Mouse (Mus musculus) intestine, embryonic 14.5 days (tissue): ENCODE results near the gene Gm13271. TPM values are rescaled to one million over a fixed set of nuclear protein-coding genes. Genes with fewer than 3 reads are reported as not detected.
A peak's percentile ranks its signal among the peaks of the same experiment; 100 is the strongest.

ENCODE experiments used
- ATAC-seq: fragments of 200-750 bp; cut with Nextera tagmentation; replicated peaks from 2 replicates; pipeline ENCODE4 v1.8.0; 2017; ENCODE audit warnings: low read depth, moderate number of reproducible peaks, moderate TSS enrichment, moderate library complexity; ENCODE audit not compliant: low FRiP score, low TSS enrichment
- DNase-seq: peaks from one replicate; pipeline ENCODE4 v3.0.0-alpha.2; 2018; ENCODE audit warnings: low spot score
- H3K27ac ChIP-seq: fragments of 300-500 bp; sonication (generic); 2 replicates; pipeline ENCODE4 v1.5.1; 2014; ENCODE audit warnings: low read depth, mild to moderate bottlenecking, control low read depth
- H3K27me3 ChIP-seq: fragments of 300-500 bp; sonication (generic); replicated peaks from 2 replicates; pipeline ENCODE4 v1.6.1; 2014; ENCODE audit warnings: low read length, control low read depth; ENCODE audit not compliant: control insufficient read depth, insufficient read depth
- H3K36me3 ChIP-seq: fragments of 300-500 bp; sonication (generic); 2 replicates; pipeline ENCODE4 v1.6.1; 2014; ENCODE audit warnings: low read length, control low read depth; ENCODE audit not compliant: control insufficient read depth, insufficient read depth
- H3K4me1 ChIP-seq: fragments of 300-500 bp; sonication (generic); replicated peaks from 2 replicates; pipeline ENCODE4 v1.6.1; 2014; ENCODE audit warnings: low read length, control low read depth, mixed read lengths; ENCODE audit not compliant: control insufficient read depth, insufficient read depth
- H3K4me2 ChIP-seq: fragments of 300-500 bp; sonication (generic); 2 replicates; pipeline ENCODE4 v1.6.1; 2014; ENCODE audit warnings: low read length
- H3K4me3 ChIP-seq: fragments of 300-500 bp; sonication (generic); 2 replicates; pipeline ENCODE4 v1.5.1; 2014; ENCODE audit warnings: low read depth, low read length, control low read depth, mixed read lengths
- H3K9ac ChIP-seq: fragments of 300-500 bp; sonication (generic); 2 replicates; pipeline ENCODE4 v1.6.1; 2014; ENCODE audit warnings: mild to moderate bottlenecking, low read length
- H3K9me3 ChIP-seq: fragments of 300-500 bp; sonication (generic); 2 replicates; pipeline ENCODE4 v1.6.1; 2016; ENCODE audit warnings: low read length, control low read depth; ENCODE audit not compliant: control insufficient read depth
- WGBS: fragments of 180-500 bp; shearing (Covaris S2); extraction: QIAGEN DNeasy Blood & Tissue Kit; methylation state at CpG from one replicate; pipeline ENCODE4 v1.1.7; 2014; 5-methylcytosine and 5-hydroxymethylcytosine counted together
- polyA plus RNA-seq: library from polyadenylated mRNA; unstranded; fragments of >200 nt; fragmentation: Nextera tagmentation; extraction: Ambion mirVana; gene quantifications from 2 replicates; pipeline ENCODE4 v1.2.1, GENCODE M21; 2014

Gene Gm13271
- polyA plus RNA-seq, 1 experiment from 2014 or later: not detected

DNA sequence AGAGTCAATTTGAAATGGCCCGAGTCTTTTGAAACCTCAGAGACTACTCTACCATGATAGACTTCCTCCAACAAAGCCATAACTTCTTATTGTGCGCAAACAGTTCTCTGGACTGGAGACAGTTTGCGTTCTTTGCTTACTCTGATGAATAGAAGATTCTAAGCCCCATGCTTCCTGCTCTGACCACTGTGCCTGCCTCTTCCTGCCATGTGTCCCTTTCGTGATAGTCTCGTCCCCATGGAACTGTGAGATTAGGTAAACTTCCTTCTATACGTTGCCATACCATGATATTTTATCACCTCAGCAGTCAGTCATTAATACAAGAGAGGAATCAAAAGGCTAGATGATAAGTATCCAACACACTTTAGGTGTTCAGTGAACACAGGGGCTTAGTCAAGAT lies 27.9 kb upstream of the Gm13271 start:
- H3K9me3 ChIP-seq: no peaks in the 10 kb centered on the region
- no peak overlapping the region for H3K4me3 ChIP-seq
- H3K27me3 ChIP-seq: no peaks in the 10 kb centered on the region
- WGBS: 75% methylated on average over 6 of the region's 6 CpGs
- no peaks in the 10 kb centered on the region for H3K4me1 ChIP-seq
- ATAC-seq: no peak
- DNase-seq: no peak
- H3K4me2 ChIP-seq: no peak overlapping the region
- H3K36me3 ChIP-seq: no peaks in the 10 kb centered on the region
- H3K9ac ChIP-seq: no peak overlapping the region
- no peak overlapping the region for H3K27ac ChIP-seq

DNA sequence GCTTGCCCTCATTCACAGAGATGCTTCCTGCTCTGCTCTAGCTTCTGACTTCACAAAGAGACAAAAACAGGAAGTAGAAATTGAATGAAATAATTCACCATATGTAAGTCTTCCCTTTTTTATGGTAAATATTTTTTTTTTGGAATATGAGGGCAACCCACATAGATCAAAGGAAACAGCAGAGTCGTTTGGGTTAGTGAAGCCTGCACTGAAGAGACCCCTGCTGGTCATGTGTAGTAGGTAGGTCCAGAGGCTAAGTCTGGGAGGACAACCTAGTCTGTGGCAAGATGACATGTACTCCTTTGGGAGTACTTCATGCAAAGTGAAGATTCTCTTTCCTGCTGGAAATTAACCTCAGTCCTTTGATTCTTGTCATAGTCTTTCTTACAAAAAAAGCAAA lies 27.3 kb upstream of the Gm13271 start:
- 3% methylated on average over 1 of the region's 1 CpGs for WGBS
- no peak overlapping the region for H3K9ac ChIP-seq
- no peak for ATAC-seq

DNA sequence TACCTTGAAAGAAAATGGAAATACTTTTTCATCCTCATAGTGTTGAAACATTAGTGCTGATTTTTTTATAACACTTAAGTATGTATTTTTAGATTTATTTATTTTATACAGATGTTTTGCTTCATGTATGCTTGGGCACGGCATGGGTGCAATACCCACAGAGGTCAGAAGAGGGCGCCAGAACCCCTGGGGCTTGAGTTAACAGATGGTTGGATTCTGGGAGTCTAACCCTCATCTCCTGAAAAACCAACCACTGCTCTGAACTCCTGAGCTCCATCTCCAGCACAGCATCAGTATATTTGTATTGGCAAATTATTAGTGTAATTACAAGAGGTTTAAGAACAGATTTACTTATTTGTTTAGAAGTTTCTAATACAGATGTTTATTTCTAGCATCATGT lies 16.2 kb upstream of the Gm13271 start:
- 4% methylated on average over 2 of the region's 2 CpGs for WGBS
- no peak for ATAC-seq

More for the DNA sequence above, 27.3 kb upstream of the Gm13271 start:
- H3K4me3 ChIP-seq: no peak overlapping the region
- H3K27ac ChIP-seq: no peak overlapping the region
- no peak overlapping the region for H3K4me2 ChIP-seq
- no peaks in the 10 kb centered on the region for H3K4me1 ChIP-seq
- no peak for DNase-seq
- no peaks in the 10 kb centered on the region for H3K27me3 ChIP-seq
- H3K9me3 ChIP-seq: no peaks in the 10 kb centered on the region
- no peaks in the 10 kb centered on the region for H3K36me3 ChIP-seq

DNA sequence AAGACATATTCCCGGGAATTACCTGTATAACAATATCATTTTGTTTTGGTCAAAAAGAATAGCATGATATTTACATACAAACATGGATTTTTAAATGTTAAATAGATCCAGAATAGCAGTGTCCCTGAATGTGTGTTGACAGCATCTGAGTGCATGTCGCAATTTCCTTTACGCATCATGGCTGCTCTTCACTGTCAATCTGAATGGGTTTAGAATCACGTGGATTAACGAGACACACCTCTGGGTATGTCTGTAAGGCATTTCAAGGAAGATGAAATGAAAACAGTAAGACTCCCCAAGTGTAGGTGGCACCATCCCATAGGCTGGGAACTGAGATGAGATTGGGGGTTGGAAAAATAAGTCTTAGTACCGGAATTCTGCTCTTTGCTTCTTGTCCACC lies 15.6 kb upstream of the Gm13271 start:
- Histone ChIP-seq H3K36me3 (no peaks in the 10 kb centered on the region), H3K4me1 (peaks cover 7% of the 10 kb centered on the region; the same call in 1 of the 2 replicates), H3K27ac (no peak overlapping the region), H3K4me3 (no peak overlapping the region), H3K9me3 (no peaks in the 10 kb centered on the region), H3K27me3 (no peaks in the 10 kb centered on the region), H3K4me2 (no peak overlapping the region), H3K9ac (no peak overlapping the region)
- no peak for DNase-seq
- no peak for ATAC-seq
- 89% methylated on average over 6 of the region's 6 CpGs for WGBS

More for the DNA sequence above, 16.2 kb upstream of the Gm13271 start:
- Histone ChIP-seq H3K9me3 (no peaks in the 10 kb centered on the region), H3K36me3 (no peaks in the 10 kb centered on the region), H3K9ac (no peak overlapping the region), H3K27ac (no peak overlapping the region), H3K4me1 (peaks cover 7% of the 10 kb centered on the region; the same call in 1 of the 2 replicates), H3K4me3 (no peak overlapping the region), H3K27me3 (no peaks in the 10 kb centered on the region), H3K4me2 (no peak overlapping the region)
- peak; percentile 92 for DNase-seq

DNA sequence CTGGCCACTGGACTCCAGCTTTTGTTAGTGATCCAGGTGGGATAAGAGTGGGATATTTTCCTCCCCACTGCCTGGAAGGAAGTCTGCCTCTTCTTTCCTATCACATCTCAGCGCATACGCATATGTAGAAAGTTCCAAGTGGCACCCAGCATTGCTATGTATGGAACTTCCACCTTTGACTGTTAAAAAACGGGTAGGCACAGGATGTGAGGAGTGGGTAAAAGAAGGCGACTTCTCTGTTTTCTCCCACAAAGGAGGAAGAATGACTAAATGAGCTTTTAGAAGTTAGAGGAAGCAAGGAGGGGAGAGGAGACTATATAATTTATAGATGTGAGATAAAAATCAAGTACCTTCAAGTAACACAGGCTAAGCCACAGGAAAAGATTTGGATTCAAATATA lies 13.2 kb upstream of the Gm13271 start:
- ATAC-seq: no peak
- H3K27me3 ChIP-seq: no peaks in the 10 kb centered on the region
- WGBS: 92% methylated on average over 4 of the region's 4 CpGs
- DNase-seq: no peak
- no peaks in the 10 kb centered on the region for H3K36me3 ChIP-seq
- H3K4me3 ChIP-seq: no peak overlapping the region
- H3K9me3 ChIP-seq: no peaks in the 10 kb centered on the region
- peaks cover 7% of the 10 kb centered on the region; the same call in 1 of the 2 replicates for H3K4me1 ChIP-seq
- no peak overlapping the region for H3K27ac ChIP-seq
- H3K4me2 ChIP-seq: no peak overlapping the region
- H3K9ac ChIP-seq: no peak overlapping the region

DNA sequence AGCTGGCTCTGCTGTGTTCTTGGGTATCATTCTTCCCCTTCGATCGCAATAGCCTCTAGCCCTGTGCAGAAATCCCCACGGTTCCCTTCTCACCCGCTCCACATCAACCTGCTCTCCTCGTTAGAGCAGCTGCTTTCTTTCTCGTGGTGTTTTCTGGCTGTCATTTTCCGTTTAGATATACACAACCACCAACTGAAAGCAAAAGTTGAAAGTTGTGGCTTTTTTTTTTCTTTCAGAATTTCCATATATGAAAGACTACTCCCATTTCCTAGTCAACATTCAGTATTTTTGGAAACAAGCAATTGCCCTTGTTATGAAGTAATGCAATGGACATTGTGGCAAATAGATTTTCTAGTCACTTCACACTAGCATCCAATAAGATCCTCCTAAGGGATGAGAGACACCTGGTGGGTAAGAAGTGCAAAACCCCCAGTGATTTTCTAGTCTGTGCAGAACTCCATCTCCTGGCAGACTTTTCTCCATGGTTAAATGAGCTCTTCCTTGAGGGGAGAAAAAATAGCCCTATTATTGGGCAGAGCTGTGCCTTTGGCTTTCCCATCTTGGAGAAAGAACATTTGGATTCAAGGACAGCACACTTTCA lies 11.8 kb upstream of the Gm13271 start:
- H3K4me1 ChIP-seq: peaks cover 7% of the 10 kb centered on the region; the same call in 1 of the 2 replicates
- no peaks in the 10 kb centered on the region for H3K9me3 ChIP-seq
- no peak overlapping the region for H3K4me2 ChIP-seq
- no peaks in the 10 kb centered on the region for H3K36me3 ChIP-seq
- ATAC-seq: no peak
- no peaks in the 10 kb centered on the region for H3K27me3 ChIP-seq
- DNase-seq: no peak
- no peak overlapping the region for H3K27ac ChIP-seq
- H3K9ac ChIP-seq: no peak overlapping the region
- no peak overlapping the region for H3K4me3 ChIP-seq
- WGBS: 71% methylated on average over 7 of the region's 7 CpGs

DNA sequence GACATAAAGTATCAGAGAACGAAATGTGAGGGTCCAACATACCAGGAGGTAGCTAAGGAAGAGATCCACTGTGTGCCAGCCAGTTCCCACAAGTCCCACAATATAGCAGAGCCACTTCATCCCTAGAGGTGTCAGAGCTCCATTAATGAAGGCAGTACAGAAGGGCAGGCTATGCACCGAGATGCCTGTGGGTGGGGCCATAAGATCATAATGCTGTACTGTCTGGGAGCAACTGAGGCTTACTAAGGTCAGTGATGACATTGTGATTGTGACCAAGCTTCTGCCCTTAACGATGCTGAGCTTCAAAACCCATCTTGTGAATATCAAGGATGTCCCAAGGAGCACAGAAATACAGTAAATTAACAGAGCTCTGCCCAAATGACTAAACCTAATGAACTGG lies 10.5 kb upstream of the Gm13271 start:
- no peak for DNase-seq
- 78% methylated on average over 3 of the region's 3 CpGs for WGBS
- Histone ChIP-seq H3K4me3 (no peak overlapping the region), H3K27me3 (no peaks in the 10 kb centered on the region), H3K4me1 (peaks cover 7% of the 10 kb centered on the region; the same call in 1 of the 2 replicates), H3K9ac (no peak overlapping the region), H3K9me3 (no peaks in the 10 kb centered on the region), H3K27ac (no peak overlapping the region), H3K36me3 (no peaks in the 10 kb centered on the region), H3K4me2 (no peak overlapping the region)
- ATAC-seq: no peak

DNA sequence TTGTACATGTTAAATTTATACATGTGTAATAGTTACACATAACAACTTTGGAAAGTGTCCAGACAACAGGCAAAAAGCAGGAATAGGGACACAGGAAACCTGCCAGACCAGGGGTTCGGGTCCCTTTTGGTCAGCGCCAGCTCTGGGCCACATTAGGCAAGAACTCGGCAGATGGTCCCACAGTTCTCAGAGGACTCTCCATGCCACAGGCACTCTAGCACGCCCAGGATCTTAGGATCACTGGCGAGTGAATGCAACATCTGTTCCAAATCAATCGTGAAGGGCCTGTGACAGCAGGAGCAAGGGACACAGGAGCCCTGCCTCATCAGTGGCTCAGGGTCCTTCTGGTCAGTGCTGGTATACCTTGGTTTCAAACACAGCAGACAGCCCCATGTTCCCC lies 4.7 kb upstream of the Gm13271 start:
- DNase-seq (no peak), ATAC-seq (no peak)
- Histone ChIP-seq H3K27ac (no peak overlapping the region), H3K9me3 (no peaks in the 10 kb centered on the region), H3K4me3 (no peak overlapping the region), H3K27me3 (no peaks in the 10 kb centered on the region), H3K9ac (no peak overlapping the region), H3K36me3 (no peaks in the 10 kb centered on the region), H3K4me2 (no peak overlapping the region), H3K4me1 (no peaks in the 10 kb centered on the region)
- 54% methylated on average over 6 of the region's 6 CpGs for WGBS
